Mouse (Mus musculus) limb, embryonic 15.5 days (tissue): ENCODE measurements at regions not wholly inside any gene's neighbourhood (a gene's known extent, or its start where the extent isn't known, plus 50 kb on each side); places are given as distances from the start of the nearest gene placed in this dataset.

Experiments
- ATAC-seq: fragments of 200-750 bp; cut with Nextera tagmentation; 2 replicates; pipeline ENCODE4 v1.8.0; 2017; ENCODE audit warnings: low read depth, moderate TSS enrichment; ENCODE audit not compliant: insufficient number of reproducible peaks, low FRiP score, low TSS enrichment
- H3K27ac ChIP-seq: fragments of 300-500 bp; sonication (generic); 2 replicates; pipeline ENCODE4 v1.5.1; 2015; ENCODE audit warnings: moderate library complexity, mild to moderate bottlenecking, inconsistent platforms
- H3K27me3 ChIP-seq: fragments of 300-500 bp; sonication (generic); 2 replicates; pipeline ENCODE4 v1.6.1; 2015; ENCODE audit warnings: inconsistent platforms
- H3K36me3 ChIP-seq: fragments of 300-500 bp; sonication (generic); 2 replicates; pipeline ENCODE4 v1.6.1; 2015; ENCODE audit warnings: inconsistent platforms
- H3K4me1 ChIP-seq: fragments of 300-500 bp; sonication (generic); 2 replicates; pipeline ENCODE4 v1.6.1; 2015; ENCODE audit warnings: inconsistent platforms
- H3K4me2 ChIP-seq: fragments of 300-500 bp; sonication (generic); 2 replicates; pipeline ENCODE4 v1.6.1; 2015; ENCODE audit warnings: mild to moderate bottlenecking, inconsistent platforms
- H3K4me3 ChIP-seq: fragments of 300-500 bp; sonication (generic); 2 replicates; pipeline ENCODE4 v1.5.1; 2015; ENCODE audit warnings: mild to moderate bottlenecking, inconsistent platforms
- H3K9ac ChIP-seq: fragments of 300-500 bp; sonication (generic); 2 replicates; pipeline ENCODE4 v1.6.1; 2015; ENCODE audit warnings: inconsistent platforms
- H3K9me3 ChIP-seq: fragments of 300-500 bp; sonication (generic); 2 replicates; pipeline ENCODE4 v1.6.1; 2016; ENCODE audit warnings: inconsistent platforms
- WGBS: fragments of 180-500 bp; shearing (Covaris S2); methylation state at CpG from one replicate; pipeline ENCODE4 v1.1.7; 2015; 5-methylcytosine and 5-hydroxymethylcytosine counted together

DNA sequence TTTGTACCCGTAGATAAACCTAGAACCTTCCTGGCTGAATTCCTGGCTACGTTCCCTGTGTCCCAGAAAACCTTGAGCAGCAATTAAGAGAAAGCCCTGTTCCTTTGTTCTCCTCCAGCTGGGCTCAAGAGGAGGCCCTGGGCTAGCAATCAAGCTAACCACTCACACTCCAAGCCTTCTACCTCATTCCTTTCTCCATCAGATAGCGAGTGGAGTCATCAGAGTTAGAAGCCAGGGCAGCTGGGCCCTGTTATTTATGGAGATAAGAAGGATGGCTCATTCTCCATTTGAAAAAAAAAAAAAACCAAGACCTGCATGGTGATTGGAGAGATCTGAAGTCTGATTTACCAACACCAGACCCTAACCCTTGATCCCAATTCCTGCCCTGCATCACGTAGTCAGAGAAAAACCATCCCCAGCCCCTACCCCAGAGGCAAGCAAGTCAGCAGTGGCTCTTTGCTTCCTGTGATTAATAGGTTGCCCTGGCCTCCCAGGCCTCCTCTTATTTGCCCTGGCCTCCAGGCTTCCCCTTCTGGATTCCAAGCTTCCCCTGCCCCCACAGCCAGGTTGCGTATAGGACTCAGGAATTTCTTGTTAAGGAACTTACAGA, 181.3 kb upstream of the Bcor start:
- Histone ChIP-seq H3K27me3 (no peaks in the 10 kb centered on the region), H3K9me3 (no peaks in the 10 kb centered on the region), H3K36me3 (no peaks in the 10 kb centered on the region), H3K27ac (no peak overlapping the region), H3K9ac (no peak overlapping the region), H3K4me3 (no peak overlapping the region), H3K4me1 (no peaks in the 10 kb centered on the region), H3K4me2 (no peak overlapping the region)
- no peak for ATAC-seq
- 64% methylated on average over 5 of the region's 5 CpGs for WGBS

- Histone ChIP-seq H3K9me3 (no peaks in the 10 kb centered on the region), H3K4me1 (no peaks in the 10 kb centered on the region), H3K4me3 (no peak overlapping the region), H3K4me2 (no peak overlapping the region), H3K9ac (no peak overlapping the region), H3K27ac (no peak overlapping the region), H3K27me3 (no peaks in the 10 kb centered on the region), H3K36me3 (no peaks in the 10 kb centered on the region)
- ATAC-seq = no peak
- 76% methylated on average over 12 of the region's 12 CpGs for WGBS
Observed at GRCm38 (mm10) chrX:12344805-12345555, 184.8 kb upstream of the Bcor start.

DNA sequence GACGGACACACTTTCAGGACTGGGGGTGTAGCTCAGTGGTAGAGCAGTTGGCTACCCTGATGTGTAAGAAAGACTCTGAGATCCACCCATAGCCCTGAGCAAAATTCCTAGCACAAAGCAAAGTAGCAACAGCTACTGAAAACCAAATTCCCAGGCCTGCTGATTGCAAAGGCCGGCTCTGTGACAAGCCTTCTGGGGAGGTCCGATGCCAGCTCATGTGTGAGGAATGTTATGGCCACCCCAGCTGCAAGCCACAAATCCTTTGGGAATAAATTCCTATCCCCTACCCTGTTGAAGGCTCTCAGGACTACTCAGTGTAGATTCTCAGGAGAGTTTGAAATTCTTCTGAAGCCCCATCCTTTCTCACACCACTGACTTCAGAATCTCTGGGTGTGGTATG, 186.7 kb upstream of the Bcor start:
- no peak overlapping the region for H3K9ac ChIP-seq
- WGBS = 59% methylated on average over 3 of the region's 3 CpGs
- no peak for ATAC-seq
- no peaks in the 10 kb centered on the region for H3K27me3 ChIP-seq
- H3K36me3 ChIP-seq = no peaks in the 10 kb centered on the region
- H3K9me3 ChIP-seq = no peaks in the 10 kb centered on the region
- no peak overlapping the region for H3K4me3 ChIP-seq
- no peak overlapping the region for H3K4me2 ChIP-seq
- H3K27ac ChIP-seq = no peak overlapping the region
- no peaks in the 10 kb centered on the region for H3K4me1 ChIP-seq

GRCm38 (mm10) chrX:12348117-12348516, 188.0 kb upstream of the Bcor start:
- H3K27ac ChIP-seq = no peak overlapping the region
- no peaks in the 10 kb centered on the region for H3K27me3 ChIP-seq
- H3K4me1 ChIP-seq = no peaks in the 10 kb centered on the region
- H3K9me3 ChIP-seq = no peaks in the 10 kb centered on the region
- no peak for ATAC-seq
- no peak overlapping the region for H3K4me2 ChIP-seq
- no peak overlapping the region for H3K9ac ChIP-seq
- 62% methylated on average over 8 of the region's 8 CpGs for WGBS
- no peak overlapping the region for H3K4me3 ChIP-seq
- no peaks in the 10 kb centered on the region for H3K36me3 ChIP-seq

DNA sequence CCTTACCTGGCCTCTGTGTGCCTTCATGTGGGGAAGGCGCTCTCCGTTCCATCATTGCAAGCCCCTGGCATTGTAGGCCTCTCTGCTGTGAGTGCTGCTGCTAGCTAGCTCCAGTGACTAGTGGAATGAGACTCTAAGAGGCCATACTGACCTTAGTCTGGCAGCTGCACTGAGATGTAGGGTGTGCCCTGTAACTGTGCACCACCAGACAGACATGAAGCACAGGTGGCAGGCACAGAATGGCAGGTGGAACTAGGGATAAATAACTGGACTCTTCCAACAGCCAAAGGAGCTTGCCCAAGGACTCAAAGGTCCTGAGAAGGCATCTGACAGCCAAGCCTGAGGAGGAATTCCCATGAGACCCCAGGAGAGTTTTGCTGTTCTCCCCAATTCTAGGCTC, 194.7 kb upstream of the Bcor start:
- no peak for ATAC-seq
- Histone ChIP-seq H3K9ac (no peak overlapping the region), H3K4me3 (no peak overlapping the region), H3K27ac (no peak overlapping the region), H3K36me3 (no peaks in the 10 kb centered on the region), H3K4me2 (no peak overlapping the region), H3K4me1 (no peaks in the 10 kb centered on the region), H3K9me3 (no peaks in the 10 kb centered on the region), H3K27me3 (no peaks in the 10 kb centered on the region)
- WGBS = 92% methylated on average over 2 of the region's 2 CpGs

- H3K4me1 ChIP-seq = no peaks in the 10 kb centered on the region
- H3K4me2 ChIP-seq = no peak overlapping the region
- H3K27me3 ChIP-seq = no peaks in the 10 kb centered on the region
- H3K9ac ChIP-seq = no peak overlapping the region
- no peaks in the 10 kb centered on the region for H3K9me3 ChIP-seq
- WGBS = 52% methylated on average over 1 of the region's 1 CpGs
- H3K36me3 ChIP-seq = no peaks in the 10 kb centered on the region
- no peak overlapping the region for H3K27ac ChIP-seq
- H3K4me3 ChIP-seq = no peak overlapping the region
- no peak for ATAC-seq
Observed at GRCm38 (mm10) chrX:12358026-12358425, 197.9 kb upstream of the Bcor start.

DNA sequence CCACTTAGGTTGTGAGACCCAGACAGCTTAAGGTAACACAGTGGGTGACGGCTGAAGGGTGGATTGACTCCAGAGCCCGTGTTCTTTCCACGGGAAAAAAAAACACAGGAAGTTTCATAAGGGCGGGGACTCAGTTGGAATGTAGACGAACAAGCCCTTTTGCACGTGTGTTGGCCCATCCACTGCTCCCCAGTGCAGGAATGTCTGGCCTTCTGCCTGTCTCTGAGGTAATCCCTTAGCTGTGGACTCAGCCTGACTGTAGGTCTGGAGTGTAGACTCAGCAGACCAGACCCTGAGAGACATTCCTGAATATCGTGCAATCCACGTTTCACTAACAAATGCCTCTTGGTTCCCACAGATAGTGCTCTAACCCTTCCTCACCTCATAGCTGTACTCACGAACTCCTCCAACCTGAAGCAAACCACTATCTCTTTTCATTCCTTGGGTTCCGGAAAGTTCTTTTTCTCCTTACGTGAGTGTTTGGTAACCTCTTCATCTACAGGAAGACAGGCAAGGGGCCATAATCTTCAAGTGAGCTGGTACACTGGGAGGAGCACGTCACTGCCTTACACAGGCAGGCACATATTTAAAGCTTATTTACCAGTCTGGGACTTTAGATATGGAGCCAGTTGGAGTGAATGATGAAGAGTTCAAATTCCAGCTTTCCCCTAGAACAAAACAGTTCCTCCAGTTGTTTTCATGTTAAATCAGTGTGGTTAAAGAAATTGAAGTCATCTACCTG, 205.6 kb upstream of the Bcor start:
- H3K27me3 ChIP-seq = peaks cover 5% of the 10 kb centered on the region; the same call in 1 of the 2 replicates
- H3K4me3 ChIP-seq = no peak overlapping the region
- no peak overlapping the region for H3K4me2 ChIP-seq
- H3K36me3 ChIP-seq = no peaks in the 10 kb centered on the region
- 0 out of 2 replicates have a peak, but pooled peaks cover 3% of the 10 kb centered on the region for H3K4me1 ChIP-seq
- no peak overlapping the region for H3K27ac ChIP-seq
- no peak overlapping the region for H3K9ac ChIP-seq
- no peaks in the 10 kb centered on the region for H3K9me3 ChIP-seq
- 52% methylated on average over 12 of the region's 12 CpGs for WGBS
- no peak; the same call in 1 of the 2 replicates for ATAC-seq

DNA sequence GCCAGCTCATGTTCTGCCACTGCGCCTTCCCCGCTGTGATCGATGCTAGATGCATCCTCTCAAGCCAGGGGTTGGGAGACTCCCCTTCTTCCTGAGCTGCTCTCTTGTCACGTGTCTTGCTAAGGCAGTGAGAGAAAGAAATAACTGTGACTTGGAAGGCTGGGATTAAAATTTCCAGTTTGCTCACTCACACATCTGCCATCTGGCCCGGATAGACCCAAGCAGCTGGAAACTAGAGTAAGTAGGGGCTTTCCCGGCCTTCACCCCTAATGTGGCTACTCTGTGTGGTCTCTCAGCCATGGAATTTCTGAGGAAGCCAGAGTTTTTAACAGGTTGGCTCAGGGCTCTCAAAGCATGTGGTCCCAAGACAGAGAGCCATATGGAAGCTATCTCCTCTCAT, 206.6 kb upstream of the Bcor start:
- Histone ChIP-seq H3K9me3 (no peaks in the 10 kb centered on the region), H3K27ac (no peak overlapping the region)
- ATAC-seq = no peak

DNA sequence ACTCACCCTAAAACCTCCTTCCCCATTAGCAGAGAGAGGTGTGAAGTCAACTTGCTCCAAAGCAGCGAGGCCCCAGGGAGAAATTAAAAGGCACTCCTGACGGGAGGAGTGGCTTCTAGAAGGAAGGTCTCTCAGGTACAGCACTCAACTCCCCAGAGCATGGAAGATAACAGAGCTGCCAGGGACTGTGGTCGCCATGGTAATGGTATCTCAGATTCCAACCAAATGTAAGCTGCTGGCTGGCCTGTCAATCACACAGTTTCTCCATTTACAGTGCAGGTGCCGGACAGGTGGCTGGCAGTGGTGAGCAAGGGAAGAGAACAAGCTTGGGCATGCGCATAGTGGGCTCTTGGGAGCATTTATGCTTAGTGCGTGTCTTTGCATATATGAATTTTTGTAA, 213.5 kb upstream of the Bcor start:
- Histone ChIP-seq H3K36me3 (no peaks in the 10 kb centered on the region), H3K4me3 (no peak overlapping the region), H3K27ac (no peak overlapping the region), H3K9ac (no peak overlapping the region), H3K9me3 (no peaks in the 10 kb centered on the region), H3K4me2 (no peak overlapping the region), H3K4me1 (no peaks in the 10 kb centered on the region), H3K27me3 (peaks cover 22% of the 10 kb centered on the region; the same call in 1 of the 2 replicates)
- no peak for ATAC-seq
- WGBS = 46% methylated on average over 6 of the region's 6 CpGs

More for the DNA sequence above, 206.6 kb upstream of the Bcor start:
- H3K4me2 ChIP-seq = no peak overlapping the region
- H3K4me1 ChIP-seq = 0 out of 2 replicates have a peak, but pooled peaks cover 3% of the 10 kb centered on the region
- no peak overlapping the region for H3K4me3 ChIP-seq
- peaks cover 7% of the 10 kb centered on the region; the same call in 1 of the 2 replicates for H3K27me3 ChIP-seq
- 74% methylated on average over 6 of the region's 6 CpGs for WGBS
- H3K9ac ChIP-seq = no peak overlapping the region
- no peaks in the 10 kb centered on the region for H3K36me3 ChIP-seq

- Histone ChIP-seq H3K36me3 (no peaks in the 10 kb centered on the region), H3K27ac (no peak overlapping the region), H3K9ac (no peak overlapping the region), H3K4me2 (no peak overlapping the region), H3K27me3 (peaks cover 22% of the 10 kb centered on the region; the same call in 1 of the 2 replicates), H3K4me3 (no peak overlapping the region), H3K4me1 (no peaks in the 10 kb centered on the region), H3K9me3 (no peaks in the 10 kb centered on the region)
- ATAC-seq = no peak
- 78% methylated on average over 1 of the region's 1 CpGs for whole genome bisulfite sequencing
Observed at GRCm38 (mm10) chrX:12375796-12376195, 211.8 kb upstream of the Atp6ap2 start.

- no peaks in the 10 kb centered on the region for H3K9me3 ChIP-seq
- WGBS = 75% methylated on average over 6 of the region's 6 CpGs
- H3K36me3 ChIP-seq = no peaks in the 10 kb centered on the region
- no peak overlapping the region for H3K4me3 ChIP-seq
- H3K4me2 ChIP-seq = no peak overlapping the region
- H3K27ac ChIP-seq = no peak overlapping the region
- no peak overlapping the region for H3K9ac ChIP-seq
- H3K4me1 ChIP-seq = no peaks in the 10 kb centered on the region
- peaks cover 22% of the 10 kb centered on the region; the same call in 1 of the 2 replicates for H3K27me3 ChIP-seq
- ATAC-seq = no peak
Observed at GRCm38 (mm10) chrX:12376238-12376980, 211.2 kb upstream of the Atp6ap2 start.
